ENCODE assay signal across 14 mouse cellular contexts in the genomic region with DNA sequence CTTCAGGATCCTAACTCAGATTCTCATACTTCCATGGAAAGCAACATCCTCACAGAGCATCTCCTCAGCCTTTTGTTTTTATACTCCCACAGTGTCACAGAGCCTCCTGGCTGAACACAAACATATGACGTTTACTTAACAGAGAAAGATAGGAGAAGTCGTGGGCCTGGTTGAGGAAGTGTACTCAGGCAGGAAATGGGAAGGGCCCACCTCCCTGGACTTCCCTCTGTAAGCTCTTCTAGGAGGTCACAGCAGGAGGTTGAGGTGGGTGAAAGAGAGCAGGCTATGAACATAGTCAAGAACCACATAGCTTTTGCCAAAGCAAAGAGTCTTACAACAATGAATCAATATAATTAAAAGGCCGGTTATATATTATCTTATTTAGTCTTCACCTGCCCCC. TPM values are rescaled to one million over a fixed set of nuclear protein-coding genes. Genes with fewer than 3 reads are reported as not detected.
DNase-seq lines count a peak whose midpoint lies in the region; ATAC-seq and TF ChIP-seq lines count a peak whose summit lies in the region.
"Had no signal": no experiment of that assay in that cellular context is flagged by ENCODE, and none has a peak within 500 bp of the region (broad histone marks: within the 10 kb centered on the region; RNA-seq: fewer than 3 reads in every experiment).

No protein-coding gene starts in this region.

- H3K4me2 ChIP-seq in heart, embryonic 12.5 days, result no peak overlapping the region
- no peak overlapping the region for H3K4me2 ChIP-seq in lung, embryonic 15.5 days
- H3K4me2 ChIP-seq in stomach, embryonic 14.5 days (replicated peaks; ENCODE audit: low read depth, low read length), result no peak overlapping the region
- H3K4me2 ChIP-seq: hindbrain, embryonic 15.5 days had no signal

- 42% methylated on average over 3 of the region's 3 CpGs for WGBS in heart, embryonic 12.5 days
- WGBS in lung, adult 2 months, result 25% methylated on average over 3 of the region's 3 CpGs
- 30% methylated on average over 3 of the region's 3 CpGs for WGBS in lung, embryonic 15.5 days
- 32% methylated on average over 3 of the region's 3 CpGs for WGBS in stomach, embryonic 14.5 days

- no peak for TF ChIP-seq POLR2A in lung, adult 2 months (IDR thresholded peaks at IDR 0.05; ENCODE audit: borderline replicate concordance, extremely low read depth, low read depth, low read length)

- H3K27ac ChIP-seq in heart, embryonic 12.5 days (ENCODE audit: poor library complexity, severe bottlenecking), result peak overlapping the region; percentile 84
- H3K27ac ChIP-seq in lung, embryonic 15.5 days, result 0 out of 2 replicates have a peak overlapping the region, but pooled peaks have one; percentile 4
- H3K27ac ChIP-seq in stomach, embryonic 14.5 days (ENCODE audit: low read length), result peak overlapping the region; percentile 23; the same call in 1 of the 2 replicates
- H3K27ac ChIP-seq: hindbrain, embryonic 15.5 days; limb, embryonic 10.5 days had no signal

- TF ChIP-seq CTCF in lung, adult 2 months (IDR thresholded peaks at IDR 0.05; ENCODE audit: insufficient read depth, low read length), result no peak

- H3K4me3 ChIP-seq in heart, embryonic 12.5 days, result no peak overlapping the region
- H3K4me3 ChIP-seq in lung, adult 2 months (replicated peaks; ENCODE audit: extremely low read depth, low read depth, low read length), result no peak overlapping the region
- no peak overlapping the region for H3K4me3 ChIP-seq in lung, embryonic 15.5 days
- no peak overlapping the region for H3K4me3 ChIP-seq in stomach, embryonic 14.5 days (ENCODE audit: low read depth, low read length)
- H3K4me3 ChIP-seq: hindbrain, embryonic 15.5 days; limb, embryonic 10.5 days had no signal

- 0 out of 2 replicates have a peak, but pooled peaks have one; percentile 15 for ATAC-seq in heart, embryonic 12.5 days (ENCODE audit: insufficient number of reproducible peaks, low FRiP score)
- ATAC-seq in lung, embryonic 15.5 days (ENCODE audit: borderline replicate concordance, extremely low read depth, low FRiP score, low TSS enrichment), result no peak
- no peak for ATAC-seq in stomach, embryonic 14.5 days (ENCODE audit: insufficient number of reproducible peaks, insufficient read depth, low FRiP score, low read depth)

- no peak overlapping the region for H3K9ac ChIP-seq in heart, embryonic 12.5 days
- no peak overlapping the region for H3K9ac ChIP-seq in lung, embryonic 15.5 days
- no peak overlapping the region for H3K9ac ChIP-seq in stomach, embryonic 14.5 days (replicated peaks; ENCODE audit: low read depth, low read length)
- H3K9ac ChIP-seq: hindbrain, embryonic 15.5 days had no signal

- H3K36me3 ChIP-seq in heart, embryonic 12.5 days, result no peaks in the 10 kb centered on the region
- no peaks in the 10 kb centered on the region for H3K36me3 ChIP-seq in lung, embryonic 15.5 days
- no peaks in the 10 kb centered on the region for H3K36me3 ChIP-seq in stomach, embryonic 14.5 days (ENCODE audit: control insufficient read depth, insufficient read depth, low read length)
- H3K36me3 ChIP-seq: hindbrain, embryonic 15.5 days; limb, embryonic 10.5 days had no signal

- peaks cover 48% of the 10 kb centered on the region for H3K4me1 ChIP-seq in heart, embryonic 12.5 days (replicated peaks)
- H3K4me1 ChIP-seq in lung, adult 2 months (ENCODE audit: control insufficient read depth, insufficient read depth, low read length), result peaks cover 17% of the 10 kb centered on the region
- peaks cover 46% of the 10 kb centered on the region for H3K4me1 ChIP-seq in lung, embryonic 15.5 days
- H3K4me1 ChIP-seq in stomach, embryonic 14.5 days (ENCODE audit: control insufficient read depth, insufficient read depth, low read length), result peaks cover 37% of the 10 kb centered on the region

- no peaks in the 10 kb centered on the region for H3K27me3 ChIP-seq in heart, embryonic 12.5 days (replicated peaks)
- H3K27me3 ChIP-seq in lung, embryonic 15.5 days, result no peaks in the 10 kb centered on the region
- no peaks in the 10 kb centered on the region for H3K27me3 ChIP-seq in stomach, embryonic 14.5 days (ENCODE audit: control insufficient read depth, insufficient read depth, low read length)
- H3K27me3 ChIP-seq: hindbrain, embryonic 15.5 days had no signal

- DNase-seq in heart, postnatal 25 days (ENCODE audit: low spot score), result no peak
- DNase-seq in lung, adult 18-20 months, result peak; percentile 56 to 67
- DNase-seq in lung, adult 2 months, result no peak
- no peak for DNase-seq in layer of hippocampus, adult 11-12 months (ENCODE audit: low spot score)
- no peak for DNase-seq in c-Kit-positive CD71-positive TER-119-positive erythroid progenitor cells, embryonic 14.5 days (ENCODE audit: low spot score)
- DNase-seq: adrenal gland, postnatal 14 days; cerebellum, postnatal 10 days; gastrocnemius, postnatal 10 days; kidney, adult 8-10 months had no signal

- intact Hi-C loops in heart, postnatal 25 days (cut with DNase I), result no loop called here

- H3K9me3 ChIP-seq in heart, embryonic 12.5 days (replicated peaks), result no peaks in the 10 kb centered on the region
- H3K9me3 ChIP-seq in lung, embryonic 15.5 days, result no peaks in the 10 kb centered on the region
- no peaks in the 10 kb centered on the region for H3K9me3 ChIP-seq in stomach, embryonic 14.5 days (ENCODE audit: control insufficient read depth, low read depth, low read length)
- H3K9me3 ChIP-seq: hindbrain, embryonic 15.5 days; limb, embryonic 10.5 days had no signal

RNA-seq across cellular contexts. Expression of gene Rock2, which starts 28.8 kb away (rescaled TPM):
- 29.7 and 32.0 TPM in 2 replicates for polyA plus RNA-seq in heart, embryonic 12.5 days (2016; fragmentation: Nextera tagmentation; extraction: Ambion mirVana)
- 10 to 100 TPM; 72.8 to 84.7 TPM for total RNA-seq in heart, postnatal 25 days (2021)
- 6.5 and 11.4 TPM in 2 replicates for polyA plus RNA-seq in lung, adult 2 months (2012; rRNA removed)
- polyA plus RNA-seq in lung, embryonic 15.5 days (2015; fragmentation: Nextera tagmentation; extraction: Ambion mirVana), result 20.0 and 20.9 TPM in 2 replicates
- 25.5 and 25.8 TPM in 2 replicates for polyA plus RNA-seq in stomach, embryonic 14.5 days (2014; fragmentation: Nextera tagmentation; extraction: Ambion mirVana)

RNA-seq across cellular contexts. Expression of gene E2f6, which starts 55.1 kb away (rescaled TPM):
- polyA plus RNA-seq in heart, embryonic 12.5 days (2016; fragmentation: Nextera tagmentation; extraction: Ambion mirVana), result 62.7 and 63.4 TPM in 2 replicates
- total RNA-seq in heart, postnatal 25 days (2021), result 10 to 100 TPM; 67.2 to 69.3 TPM
- polyA plus RNA-seq in lung, adult 2 months (2012; rRNA removed), result 13.6 and 15.1 TPM in 2 replicates
- polyA plus RNA-seq in lung, embryonic 15.5 days (2015; fragmentation: Nextera tagmentation; extraction: Ambion mirVana), result 38.4 and 38.9 TPM in 2 replicates
- polyA plus RNA-seq in stomach, embryonic 14.5 days (2014; fragmentation: Nextera tagmentation; extraction: Ambion mirVana), result 48.4 and 49.1 TPM in 2 replicates

Comparison
In these comparisons a context has a peak if more than half of its experiments do, and no peak if none do; other contexts are left out.
1. DNase-seq: peak in lung, adult 18-20 months (2 of 2); none in heart, postnatal 25 days (single experiment), lung, adult 2 months (single experiment), layer of hippocampus, adult 11-12 months (single experiment) and c-Kit-positive CD71-positive TER-119-positive erythroid progenitor cells, embryonic 14.5 days (single experiment).
2. H3K27ac ChIP-seq: peak in every context shown above with its lines; median percentile 84 in heart, embryonic 12.5 days; 23 in stomach, embryonic 14.5 days; 4 in lung, embryonic 15.5 days.